Mouse (Mus musculus) frontal cortex, postnatal 25 days (tissue): ENCODE measurements around the gene Atp5g1.

Source experiments
- DNase-seq, 2 experiments: peaks; one replicate each; pipeline ENCODE4 v3.0.0; 2022; ENCODE audit warnings: low spot score in 2 of 2

The Atp5g1 gene

DNA sequence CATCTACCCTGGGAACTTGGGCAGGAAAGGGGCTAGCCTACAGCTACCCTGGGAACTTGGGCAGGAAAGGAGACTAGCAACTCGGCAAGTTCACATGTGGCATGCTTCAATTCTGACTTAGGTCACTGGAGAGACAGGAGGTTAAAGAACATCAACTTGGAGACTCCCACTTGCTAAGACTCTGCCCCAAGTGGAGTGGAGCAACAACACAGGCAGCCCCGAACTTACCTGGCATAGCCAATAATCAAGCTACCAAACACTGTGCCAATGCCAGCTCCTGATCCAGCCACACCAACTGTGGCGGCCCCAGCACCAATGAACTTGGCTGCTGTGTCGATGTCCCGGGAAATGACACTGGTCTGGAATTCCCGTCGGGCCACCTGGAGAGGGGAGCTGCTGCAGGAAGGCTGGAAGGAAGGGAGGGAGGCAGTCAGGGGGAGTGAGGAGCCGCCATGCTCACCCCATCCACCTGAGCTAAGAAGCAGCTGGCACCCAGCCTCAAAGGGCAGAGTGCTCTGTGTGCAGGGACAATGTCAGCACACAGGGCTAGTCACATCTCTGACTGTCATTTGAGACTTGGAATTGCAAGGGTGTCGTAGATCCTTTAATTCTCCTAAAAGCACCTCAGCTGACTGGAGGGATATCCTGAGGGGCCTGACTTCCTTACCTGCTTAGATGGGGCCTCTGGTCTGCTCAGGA lies 2.0 kb downstream of the Atp5g1 start:
- DNase-seq: no peak

- no peak for DNase-seq
Observed at GRCm38 (mm10) chr11:96071013-96071412, 4.5 kb downstream of the Atp5g1 start.

- no peak for DNase-seq
Observed at GRCm38 (mm10) chr11:96070353-96070752, 5.1 kb downstream of the Atp5g1 start.

DNA sequence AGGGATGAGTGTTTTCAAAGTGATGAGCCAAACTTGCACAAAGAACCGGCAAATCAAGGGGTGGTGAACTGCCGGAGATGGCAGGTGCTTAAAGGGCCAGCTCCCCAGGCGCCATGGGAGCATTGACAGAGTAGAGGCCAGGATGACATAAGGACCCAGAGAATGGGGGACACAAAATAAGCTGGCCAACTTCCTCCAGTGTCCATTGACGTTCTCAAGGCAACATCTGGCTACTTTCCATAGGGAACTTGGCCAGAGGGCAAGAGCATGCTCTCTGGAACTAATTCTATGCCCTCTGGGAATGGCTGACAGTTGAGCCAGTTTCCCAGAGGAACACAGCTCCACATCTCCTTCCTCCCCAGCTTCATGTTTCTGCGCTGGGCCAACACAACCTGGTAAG lies 7.2 kb downstream of the Atp5g1 start:
- DNase-seq: no peak

- DNase-seq: peak; percentile 90 to 95
Observed at GRCm38 (mm10) chr11:96065215-96065911, 10.1 kb downstream of the Atp5g1 start, which contains the start of gene Ube2z. Ube2z (minus strand) TSS chr11:96065388.

- no peak for DNase-seq
Observed at GRCm38 (mm10) chr11:96064521-96065214, 10.8 kb downstream of the Atp5g1 start.

- DNase-seq: no peak
Observed at GRCm38 (mm10) chr11:96058309-96058708, 17.2 kb downstream of the Atp5g1 start.

DNA sequence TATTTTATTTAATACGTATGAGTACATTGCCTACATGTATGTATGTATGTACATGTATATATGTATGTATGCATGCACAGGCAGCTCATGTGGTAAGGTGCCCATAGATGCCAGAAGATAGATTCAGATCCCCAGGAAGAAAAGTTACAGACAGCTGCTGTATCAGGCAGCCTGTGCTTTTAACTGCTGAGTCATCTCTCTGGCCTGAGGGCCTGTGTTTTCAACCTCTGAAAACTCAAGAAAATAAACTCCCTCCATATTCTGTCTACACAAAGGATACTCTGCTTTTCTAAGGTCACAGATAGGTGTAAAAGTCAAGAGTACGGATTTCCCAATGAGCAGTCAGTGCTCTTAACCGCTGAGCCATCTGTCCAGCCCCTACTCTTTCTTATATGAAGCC lies 24.6 kb downstream of the Atp5g1 start:
- no peak for DNase-seq

DNA sequence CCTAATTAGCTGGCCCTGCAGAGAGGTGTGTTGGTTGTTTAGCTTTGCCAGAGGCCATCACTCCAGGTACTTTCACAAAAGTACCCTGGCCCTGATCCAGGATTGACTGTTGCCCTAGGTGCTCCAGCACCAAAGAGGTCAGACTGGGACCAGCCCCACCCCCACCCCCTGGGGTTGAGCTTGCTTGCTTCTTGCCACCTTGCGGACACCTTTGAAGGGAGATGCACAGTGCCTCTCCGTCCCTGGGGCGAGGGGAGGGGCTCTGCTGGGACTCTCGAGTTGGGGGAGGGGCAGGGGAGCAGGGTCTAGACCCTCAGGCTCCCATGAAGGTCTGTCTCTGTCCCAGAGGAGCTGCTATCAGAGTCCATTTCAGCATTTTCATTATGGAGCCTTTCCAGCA lies 25.5 kb downstream of the Atp5g1 start:
- DNase-seq: no peak

DNA sequence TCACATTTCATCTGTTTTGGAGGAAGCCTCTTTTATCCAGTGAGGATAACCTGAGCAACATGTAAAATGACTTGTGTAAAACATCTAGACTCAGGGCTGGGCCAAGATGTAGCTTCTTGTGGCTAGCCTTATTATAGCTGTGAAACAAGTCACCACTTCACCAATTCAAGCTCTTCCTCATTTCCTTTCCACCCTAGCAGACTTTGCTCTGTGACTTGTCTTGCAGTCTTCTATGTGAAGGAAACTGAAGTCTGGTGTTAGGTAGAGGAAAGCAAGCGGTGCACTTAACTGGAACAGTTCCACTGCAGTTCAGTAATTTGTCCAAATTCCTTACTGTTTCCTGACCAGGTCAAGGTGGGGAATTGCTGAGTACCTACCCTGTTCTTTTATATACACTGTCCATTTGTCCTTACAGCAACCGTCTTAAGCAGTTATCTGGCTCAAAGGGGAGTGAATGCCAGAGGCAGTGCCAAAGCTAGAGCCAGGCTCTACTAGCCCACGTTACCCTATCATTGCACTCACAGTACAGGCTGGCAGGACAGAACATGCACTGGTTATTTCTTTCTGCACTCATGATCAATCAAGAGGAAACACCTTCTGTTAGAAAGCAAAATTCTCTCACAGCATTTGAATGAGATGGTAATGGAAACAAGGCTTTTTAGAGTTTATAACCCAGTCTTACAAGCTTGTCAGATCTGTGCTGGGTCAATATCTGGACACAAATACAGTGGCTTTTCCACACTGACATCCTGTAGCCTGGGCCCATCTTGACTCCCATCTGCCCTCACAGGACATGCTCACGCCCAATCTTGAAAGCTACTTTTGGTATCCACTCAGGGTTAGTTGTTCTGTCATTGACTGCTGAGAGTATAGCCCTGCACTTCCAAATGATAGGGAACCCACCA lies 27.7 kb downstream of the Atp5g1 start:
- DNase-seq: no peak

DNA sequence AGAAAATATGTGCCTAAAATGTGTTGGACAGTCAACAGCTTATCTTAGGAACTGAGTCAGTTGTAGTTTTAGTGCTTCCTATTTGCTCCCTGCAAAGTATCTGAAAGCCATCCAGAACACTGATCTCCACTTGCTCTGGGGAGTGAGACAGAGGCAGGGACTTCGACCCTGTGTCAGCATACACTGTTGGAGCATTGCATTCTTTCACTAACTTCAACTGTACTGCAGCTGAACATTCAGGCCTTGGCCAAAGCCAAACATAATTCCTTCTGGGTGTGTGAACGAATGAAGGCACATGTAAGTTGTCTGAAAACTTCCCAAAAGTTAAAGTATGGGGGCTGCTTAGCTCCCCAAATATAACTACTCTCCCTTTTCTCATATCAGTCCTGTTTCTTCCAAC lies 28.7 kb downstream of the Atp5g1 start:
- DNase-seq: no peak

DNA sequence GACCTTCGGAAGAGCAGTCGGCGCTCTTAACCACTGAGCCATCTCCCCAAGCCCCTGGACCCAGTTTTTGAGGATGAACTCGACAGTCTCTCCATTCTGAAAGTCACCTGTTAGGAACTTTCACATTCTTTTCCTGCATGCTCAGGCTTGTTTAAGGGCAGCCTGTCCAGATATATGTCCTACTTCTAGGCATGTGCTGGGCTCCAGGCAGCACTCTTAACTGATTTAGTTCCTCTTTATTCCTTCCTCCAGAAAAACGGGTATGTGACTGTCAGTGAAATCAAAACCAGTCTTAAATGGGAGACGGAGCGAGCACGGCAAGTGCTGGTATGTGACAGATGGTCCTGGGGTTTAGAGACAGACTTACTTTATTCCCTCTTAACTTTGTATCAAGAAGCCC lies 29.4 kb downstream of the Atp5g1 start:
- DNase-seq: no peak

DNA sequence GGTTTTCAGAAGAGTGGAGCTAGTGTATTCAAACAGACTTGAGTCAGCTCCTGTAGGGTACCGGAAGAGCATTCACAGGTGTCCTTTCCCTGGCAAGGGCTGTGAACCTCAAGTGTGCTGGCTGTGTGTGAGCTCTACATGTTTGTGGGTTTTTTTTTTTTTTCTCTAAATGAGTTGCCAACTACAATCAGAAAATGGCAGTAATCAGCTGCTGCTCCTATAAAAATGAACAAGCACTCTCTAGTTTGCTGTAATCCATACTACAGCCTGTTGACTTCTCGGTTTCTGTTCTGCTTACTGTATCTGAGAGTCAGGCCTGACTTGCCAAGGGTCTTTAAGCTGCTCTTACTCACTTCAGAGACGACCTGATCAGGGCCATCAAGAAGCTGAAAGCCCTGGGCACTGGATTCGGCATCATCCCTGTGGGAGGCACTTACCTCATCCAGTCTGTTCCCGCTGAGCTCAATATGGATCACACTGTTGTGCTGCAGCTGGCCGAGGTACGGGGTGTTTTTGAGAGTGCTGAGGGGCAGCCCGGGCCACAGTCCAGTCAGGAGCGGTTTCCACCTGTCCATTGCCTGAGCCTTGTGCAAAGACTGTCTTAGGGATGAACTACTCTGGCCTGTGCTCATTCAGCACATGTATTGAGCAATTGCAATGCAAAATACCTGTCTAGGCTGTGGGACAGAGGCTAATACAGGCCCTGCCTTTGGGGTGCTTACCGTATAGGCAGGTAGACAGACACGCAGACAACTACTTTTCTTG lies 30.5 kb downstream of the Atp5g1 start:
- no peak for DNase-seq

DNA sequence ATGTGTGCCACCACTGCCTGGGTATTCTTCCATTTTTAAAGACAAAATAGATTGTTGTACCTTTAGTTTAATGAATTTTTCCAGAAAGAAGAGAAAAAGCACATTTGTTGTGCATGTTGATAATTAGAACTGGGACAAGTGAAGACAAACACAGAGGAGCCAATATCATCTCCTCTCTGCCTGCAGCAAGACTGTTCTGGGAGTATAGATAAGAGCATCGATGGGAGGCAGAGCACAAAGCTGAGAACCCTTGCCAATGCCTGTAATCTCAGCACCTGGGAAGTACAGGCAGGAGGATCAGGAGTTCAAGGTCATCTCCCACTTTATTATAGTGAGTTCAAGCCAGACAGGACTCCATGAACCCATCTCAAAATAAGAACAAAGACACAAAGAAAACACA lies 36.9 kb downstream of the Atp5g1 start:
- no peak for DNase-seq

DNA sequence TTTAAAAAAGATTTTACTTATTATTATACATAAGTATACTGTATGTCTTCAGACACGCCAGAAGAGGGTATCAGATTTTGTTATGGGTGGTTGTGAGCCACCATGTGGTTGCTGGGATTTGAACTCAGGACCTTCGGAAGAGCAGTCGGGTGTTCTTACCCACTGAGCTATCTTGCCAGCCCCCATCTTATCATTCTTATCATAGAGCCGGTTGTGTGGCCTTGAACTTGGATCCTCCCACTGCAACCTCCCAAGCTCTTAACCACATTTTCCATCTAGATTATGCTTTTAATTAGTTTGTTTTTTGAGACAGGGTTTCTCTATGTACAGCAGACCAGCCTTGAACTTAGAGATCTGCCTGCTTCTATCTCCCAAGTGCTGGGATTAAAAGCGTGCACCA lies 38.0 kb downstream of the Atp5g1 start:
- no peak for DNase-seq

- no peak for DNase-seq
Observed at GRCm38 (mm10) chr11:96035133-96035532, 40.3 kb downstream of the Atp5g1 start.

- peak; percentile 92 to 94 for DNase-seq
Observed at GRCm38 (mm10) chr11:96034596-96035052, 40.8 kb downstream of the Atp5g1 start, which contains the start of gene Snf8. Snf8 (plus strand) TSS chr11:96034885.

GRCm38 (mm10) chr11:96034116-96034515 lies 41.4 kb downstream of the Atp5g1 start:
- DNase-seq: no peak

DNA sequence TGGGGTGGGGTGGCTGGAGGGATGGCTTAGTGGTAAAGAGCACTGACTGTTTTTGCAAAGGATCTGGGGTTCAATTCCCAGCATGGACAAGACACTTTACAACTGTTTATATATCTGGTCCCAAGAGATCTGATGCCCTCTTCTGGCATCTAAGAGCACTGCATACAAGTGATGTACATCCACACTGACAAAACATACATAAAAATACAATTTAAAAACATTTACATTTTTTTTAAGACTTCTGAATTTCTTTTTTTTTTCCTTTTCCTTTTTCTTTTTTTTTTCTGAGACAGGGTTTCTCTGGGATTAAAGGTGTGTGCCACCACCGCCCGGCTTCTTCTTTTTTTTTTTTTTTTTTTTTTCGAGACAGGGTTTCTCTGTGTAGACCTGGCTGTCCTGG lies 42.2 kb downstream of the Atp5g1 start:
- DNase-seq: no peak

DNA sequence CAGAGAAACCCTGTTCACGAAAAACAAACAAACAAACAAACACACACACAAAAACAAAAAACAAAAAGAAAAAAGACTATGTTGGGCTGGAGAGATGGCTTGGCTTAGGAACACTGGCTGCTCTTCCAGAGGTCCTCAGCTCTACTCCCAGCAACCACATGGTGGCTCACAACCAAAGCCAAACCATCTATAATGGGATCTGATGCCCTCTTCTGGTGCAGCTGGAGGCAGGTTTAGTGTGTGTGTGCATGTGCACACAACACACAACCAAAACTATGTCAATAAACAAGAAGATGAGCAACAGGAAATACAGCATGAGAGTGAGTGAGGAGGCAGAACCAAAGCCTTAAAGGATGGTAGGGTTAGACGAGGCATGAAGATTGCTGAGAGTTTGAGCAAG lies 43.8 kb downstream of the Atp5g1 start:
- DNase-seq: no peak

DNA sequence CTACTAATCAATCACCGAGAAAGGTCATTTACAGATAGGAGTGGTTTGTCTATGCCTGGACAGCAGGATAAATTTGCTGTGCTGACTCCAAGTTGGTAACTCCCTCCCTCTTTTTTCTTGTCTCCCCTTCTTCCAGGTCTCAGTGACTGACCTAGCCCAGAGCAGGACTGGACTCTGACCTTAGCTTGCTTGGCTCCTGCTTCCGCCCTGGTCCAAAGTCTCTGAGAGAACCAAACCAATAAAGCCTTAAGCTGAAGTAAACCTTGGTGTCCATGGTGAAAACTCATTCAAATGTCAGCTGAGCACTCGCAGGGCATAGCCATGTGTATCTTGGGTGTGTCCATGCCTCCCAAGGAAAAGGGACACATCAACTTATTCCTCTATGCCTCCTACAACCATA lies 44.9 kb downstream of the Atp5g1 start:
- DNase-seq: no peak
